Mouse (Mus musculus) heart, adult 18-20 months (tissue): Measurements from ENCODE around the gene Egr2. TPM values are rescaled to one million over a fixed set of nuclear protein-coding genes. Genes with fewer than 3 reads are reported as not detected.
A peak's percentile ranks its signal among the peaks of the same experiment; 100 is the strongest.

Source experiments
- DNase-seq, 2 experiments: peaks; one replicate each; pipeline ENCODE4 v3.0.0; 2021 to 2022; ENCODE audit warnings: mixed read lengths in 1 of 2
- long read RNA-seq, 2 experiments: library from polyadenylated mRNA; stranded (forward); transcript quantifications; one replicate each; pipeline ENCODE4 v2.0.0; 2021
- total RNA-seq, 2 experiments: library from RNA; stranded (reverse); gene quantifications; 2 replicates each; pipeline ENCODE4 v1.2.3; 2021

The Egr2 gene
- total RNA-seq = under 1 TPM; 0.75 to 0.92 TPM
- long read RNA-seq, experiment 1 = 0 reads
- long read RNA-seq, experiment 2 = 0 reads

DNA sequence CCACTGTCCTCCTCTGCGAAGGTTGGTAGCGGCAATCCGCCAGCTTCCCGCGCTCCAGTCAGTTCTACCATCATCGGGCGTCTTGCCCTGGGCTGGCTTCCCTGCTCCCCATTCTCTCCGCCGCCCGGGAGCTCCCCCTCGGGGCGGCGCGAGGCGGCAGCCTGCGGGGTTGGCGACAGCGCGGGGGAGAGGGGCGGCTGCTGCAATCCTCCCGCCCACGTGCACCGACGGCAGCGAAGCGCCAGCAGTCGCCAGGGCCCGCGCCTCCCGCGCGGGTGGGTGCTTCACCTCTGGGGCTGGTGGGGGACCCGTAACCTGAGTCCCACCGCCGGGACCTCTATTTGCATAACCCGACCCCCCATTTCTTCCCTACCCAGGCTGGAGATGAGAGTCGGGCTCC, at the start of gene Egr2:
TSS of gene Egr2 (plus strand) at position 220 of the 400 bp plus-strand sequence.
- peak; percentile 12 to 31 for DNase-seq

DNA sequence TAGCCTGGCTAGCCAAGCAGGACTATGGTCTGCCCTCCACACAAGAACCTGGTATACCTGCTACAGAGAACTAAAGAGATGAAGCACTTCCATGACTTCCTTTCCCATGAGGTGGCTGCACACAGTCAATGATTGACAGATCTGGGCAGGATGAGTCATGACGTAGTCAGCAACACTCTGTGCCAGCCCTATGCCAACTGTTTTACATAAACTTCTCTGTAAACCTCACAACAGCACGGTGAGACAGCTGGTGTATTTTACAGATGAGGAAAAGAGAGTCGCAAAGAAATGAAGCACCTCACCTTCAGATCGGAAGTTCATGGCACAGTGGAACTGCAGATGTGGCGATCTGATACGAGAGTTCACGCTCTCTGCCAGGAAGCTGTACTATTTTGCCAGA, 47.8 kb upstream of the Egr2 start:
- no peak for DNase-seq

DNA sequence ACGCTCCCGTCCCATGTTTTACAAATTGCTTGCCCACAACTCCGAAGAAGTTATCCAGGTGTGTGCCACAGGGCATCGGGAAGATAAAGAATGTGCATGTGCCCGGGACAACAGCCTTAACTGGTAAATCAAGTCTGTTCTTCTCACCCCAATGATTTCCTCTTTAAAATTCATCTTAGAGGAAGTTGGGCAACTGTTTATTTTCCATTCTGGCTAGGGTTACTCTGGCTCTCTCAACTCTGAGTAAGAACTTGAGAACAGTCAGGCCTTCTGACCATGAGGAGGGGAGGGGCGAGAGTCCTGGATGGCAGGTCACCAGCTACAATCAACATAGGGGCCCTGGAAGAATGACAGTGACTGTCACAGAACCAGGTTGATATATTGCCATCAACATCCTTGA, 45.4 kb upstream of the Egr2 start:
- DNase-seq = no peak

DNA sequence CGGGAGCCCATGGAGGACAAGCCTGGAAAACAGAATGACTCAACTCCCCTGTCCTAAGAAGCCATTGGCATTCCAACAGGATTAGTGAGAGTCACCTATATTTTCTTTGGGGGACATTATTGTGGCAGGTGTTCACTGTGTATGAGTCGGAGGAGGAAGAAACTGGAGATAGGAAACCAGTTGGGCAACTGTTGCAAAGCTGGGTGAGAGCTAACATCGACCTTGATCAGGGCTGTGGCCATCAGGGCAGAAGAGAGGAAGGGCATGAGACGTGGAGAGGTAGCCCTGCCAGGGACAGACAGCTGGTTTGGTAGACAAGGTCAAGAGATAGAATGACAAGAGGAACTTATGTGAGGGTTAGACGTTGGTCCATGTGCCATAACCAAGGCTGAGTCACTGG, 44.6 kb upstream of the Egr2 start:
- DNase-seq = no peak

DNA sequence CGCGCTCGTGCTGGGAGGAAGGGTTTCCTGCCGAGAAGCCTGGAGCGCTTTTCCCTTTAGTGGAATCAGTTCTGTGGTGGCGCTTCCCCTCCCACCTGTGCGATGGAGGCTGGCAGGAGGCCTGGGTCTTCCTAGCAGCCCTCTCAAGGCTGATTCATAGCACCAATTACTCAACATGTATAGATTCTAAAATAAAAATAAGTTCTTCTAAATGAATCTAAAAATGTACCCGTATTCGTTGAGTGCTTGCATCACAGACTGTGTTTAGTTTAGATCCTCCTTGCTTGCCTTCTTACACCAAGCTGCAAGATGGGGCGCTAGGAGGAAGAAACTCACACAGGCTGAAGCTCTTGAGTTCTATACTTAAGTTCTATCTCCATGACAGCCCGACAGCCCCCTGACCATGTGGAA, 43.1 kb upstream of the Egr2 start:
- DNase-seq = no peak

DNA sequence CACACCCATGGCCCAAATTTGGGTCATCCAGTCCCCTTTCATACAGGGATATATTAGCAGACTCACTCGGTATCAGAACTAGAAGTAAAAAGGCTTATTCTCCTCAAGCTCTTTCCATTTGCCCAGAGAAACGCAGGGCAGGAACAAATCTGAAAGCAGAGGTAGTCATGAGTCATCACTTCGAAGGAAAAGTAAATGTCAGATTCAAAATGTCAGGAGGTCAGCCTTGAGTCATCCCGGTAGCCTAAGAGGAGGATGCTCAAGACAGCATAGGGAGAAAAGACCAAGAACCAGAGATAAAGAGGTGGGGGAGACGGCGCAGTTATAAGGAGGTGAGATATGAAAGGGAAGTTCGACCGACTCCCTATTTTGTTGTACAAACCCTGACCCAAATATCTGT, 41.7 kb upstream of the Egr2 start:
- DNase-seq = no peak

DNA sequence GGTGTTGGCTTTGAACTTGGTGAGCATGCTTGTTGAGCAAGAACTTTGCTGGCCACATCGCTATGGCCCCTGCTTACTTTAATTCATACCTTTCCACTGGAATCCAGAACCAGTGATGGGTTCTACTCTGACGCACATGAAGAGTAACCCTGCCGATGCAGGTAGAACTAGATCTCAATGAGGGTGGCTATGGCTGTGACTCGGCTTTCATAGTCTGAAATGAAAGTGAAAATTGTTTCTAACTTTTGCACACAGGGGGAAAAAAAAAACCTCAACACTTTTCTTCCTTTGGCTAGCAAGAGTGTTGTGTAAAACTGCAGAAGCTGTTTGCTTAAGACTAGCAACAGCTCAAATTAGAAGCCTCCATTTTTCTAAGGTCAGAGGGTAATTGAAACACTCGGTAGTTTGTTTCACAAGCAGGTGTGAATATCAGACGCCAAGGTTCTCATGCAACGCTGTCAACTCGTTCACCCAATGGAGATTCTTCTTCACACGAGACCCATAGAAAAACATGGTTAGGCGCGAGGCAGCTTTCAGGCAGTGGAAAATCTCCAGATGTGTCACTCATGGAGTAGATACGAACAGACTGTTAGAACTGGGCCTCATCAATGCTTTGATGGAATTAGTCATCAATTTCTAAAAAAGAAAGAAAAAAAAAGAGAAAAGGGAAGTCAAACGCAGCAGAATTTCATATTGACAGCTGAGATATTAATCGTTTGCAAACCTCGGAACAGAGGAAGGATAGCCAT, 38.0 kb upstream of the Egr2 start:
- DNase-seq = no peak

DNA sequence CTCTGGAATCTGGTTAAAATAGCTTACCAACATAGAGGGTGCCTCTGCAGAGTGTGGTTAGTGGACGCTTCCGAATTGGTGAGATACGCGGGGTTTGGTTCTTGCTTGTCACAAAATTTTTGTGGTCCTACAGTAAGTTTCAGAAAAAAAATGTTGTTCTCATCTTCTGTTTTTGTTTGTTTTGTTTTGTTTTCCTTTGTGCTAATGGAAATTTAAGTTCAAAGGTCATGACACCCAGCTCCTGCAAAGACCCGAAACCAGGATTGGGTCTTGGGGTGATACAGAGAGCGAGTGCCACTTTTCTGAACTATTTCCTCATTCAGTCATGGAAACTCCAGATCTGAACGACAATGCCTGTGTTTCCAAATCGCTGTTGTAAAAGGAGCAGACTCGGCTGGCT, 37.3 kb upstream of the Egr2 start:
- no peak for DNase-seq

DNA sequence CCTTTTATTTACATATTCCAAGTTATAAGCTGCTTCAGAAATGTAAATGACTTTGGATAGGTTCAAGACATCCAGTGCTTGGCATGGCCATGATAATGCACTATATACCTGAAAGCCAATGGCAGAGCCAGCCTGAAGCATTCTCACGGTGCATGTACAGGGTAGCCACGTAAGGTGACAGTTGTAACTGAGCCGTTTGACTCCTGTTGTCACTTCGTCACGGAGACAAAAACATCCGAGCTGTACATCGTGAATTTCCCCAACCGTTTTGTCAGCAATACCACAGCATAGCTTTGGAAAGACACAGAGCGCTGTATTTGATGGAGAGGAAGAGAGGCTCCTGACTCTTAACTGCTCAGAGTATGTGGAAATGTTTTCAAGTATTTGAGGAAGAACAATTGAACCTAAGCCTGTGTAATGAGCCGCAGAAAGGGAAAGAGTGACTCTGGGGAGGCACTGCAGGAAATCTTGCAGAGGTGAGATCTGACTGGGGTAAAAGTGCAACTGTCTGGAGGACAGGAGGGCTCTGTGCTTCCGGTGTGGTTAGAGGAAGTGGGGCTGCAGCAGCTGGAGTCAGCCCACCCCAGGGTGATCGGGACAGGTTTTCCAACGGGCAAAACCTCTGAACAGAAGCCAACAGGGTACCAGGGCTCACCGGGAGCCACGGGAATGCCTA, 31.8 kb upstream of the Egr2 start:
- DNase-seq = no peak

DNA sequence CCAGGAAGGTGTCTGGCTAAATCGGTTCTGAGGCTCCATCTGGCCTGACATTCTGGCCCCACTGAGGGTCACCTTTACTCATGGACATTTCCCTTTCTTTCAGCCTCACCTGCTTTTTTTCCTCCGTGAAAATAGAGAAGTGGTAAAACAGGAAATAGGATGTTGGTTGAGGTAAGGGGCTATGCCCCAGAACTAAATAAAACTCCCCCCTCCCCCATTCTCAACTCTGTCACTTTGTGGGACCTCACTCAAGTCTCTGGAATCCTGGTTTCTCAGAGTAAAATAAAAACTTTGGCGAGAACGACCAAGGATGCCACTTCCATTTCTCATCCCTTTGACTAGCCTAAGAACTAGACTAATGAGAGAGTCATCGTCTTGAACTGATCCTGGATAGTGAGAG, 31.2 kb upstream of the Egr2 start:
- DNase-seq = no peak

DNA sequence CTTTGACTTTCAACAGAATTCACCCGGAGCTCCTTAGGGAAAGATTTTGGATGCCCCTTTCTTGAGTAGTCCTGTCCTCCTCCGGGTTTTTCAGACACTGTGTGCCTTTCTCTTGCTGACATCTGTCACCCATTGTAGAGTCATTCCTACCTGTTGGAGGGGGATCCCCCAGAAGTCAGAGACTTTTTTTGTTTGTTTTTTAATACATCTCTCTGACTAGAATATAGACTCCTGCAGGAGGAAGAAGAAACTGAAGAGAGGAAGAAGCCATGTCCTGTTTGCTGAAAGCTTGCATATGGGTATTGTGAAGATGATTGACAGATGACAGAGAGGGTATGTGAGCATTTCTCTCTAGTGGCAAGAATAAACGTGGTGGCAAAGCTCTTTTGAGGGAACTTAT, 30.0 kb upstream of the Egr2 start:
- DNase-seq = no peak

DNA sequence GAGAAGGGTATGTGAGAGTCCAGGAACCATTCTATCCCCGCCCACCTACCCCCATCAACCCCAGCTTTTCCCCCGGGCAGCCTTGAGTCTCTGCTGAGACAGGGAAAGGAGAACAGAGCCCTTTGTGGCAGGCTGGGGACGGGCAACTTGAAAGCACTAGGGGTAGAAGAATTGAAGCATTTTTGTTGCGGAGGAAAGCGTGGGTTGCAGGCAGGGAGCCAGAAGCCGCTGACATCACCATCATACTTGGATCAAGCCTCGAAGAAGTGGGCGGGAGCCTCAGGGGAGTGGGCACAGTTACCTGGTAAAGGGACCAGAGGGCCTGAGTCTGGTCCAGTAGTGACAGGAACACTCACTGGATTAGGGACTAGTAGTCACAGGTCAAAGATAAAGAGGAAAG, 23.1 kb upstream of the Egr2 start:
- DNase-seq = no peak

DNA sequence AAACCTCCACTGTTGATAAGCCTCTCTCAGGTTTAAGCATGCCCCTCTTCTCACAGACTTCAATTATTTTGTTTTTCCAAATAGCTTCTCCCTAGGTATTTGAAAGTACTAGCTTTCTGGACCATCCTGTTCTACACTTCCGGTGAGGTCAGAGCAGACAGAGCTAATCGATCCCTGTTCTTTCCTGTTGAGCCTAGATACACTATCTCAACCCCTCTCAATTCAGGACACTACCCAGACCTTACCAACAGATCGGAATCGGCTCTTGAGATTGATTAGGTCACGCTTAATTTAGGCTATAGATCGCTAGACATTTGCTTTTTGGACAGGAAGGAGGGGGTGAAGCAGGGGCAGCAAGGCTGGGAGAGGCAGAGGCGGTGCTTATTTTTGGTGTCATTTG, 22.4 kb upstream of the Egr2 start:
- DNase-seq = no peak

DNA sequence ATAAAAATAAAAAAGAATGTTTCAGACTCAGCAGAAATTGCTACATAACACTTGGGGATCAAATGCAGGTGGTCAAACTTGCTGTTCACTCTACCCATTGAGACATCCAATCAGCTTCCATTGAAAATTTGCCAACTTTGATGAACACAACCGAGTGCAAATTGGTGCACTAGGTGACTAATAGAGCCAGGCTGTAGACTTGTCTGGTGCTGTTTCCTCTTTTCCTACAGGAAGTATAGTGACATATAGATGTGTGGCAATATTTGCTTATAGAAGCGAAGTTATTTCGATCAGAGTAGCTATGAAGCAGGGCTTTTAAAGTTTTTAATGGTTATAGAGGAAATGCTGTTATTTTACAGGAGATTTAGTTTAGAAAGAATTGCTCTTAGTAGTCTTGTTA, 16.5 kb upstream of the Egr2 start:
- no peak for DNase-seq

DNA sequence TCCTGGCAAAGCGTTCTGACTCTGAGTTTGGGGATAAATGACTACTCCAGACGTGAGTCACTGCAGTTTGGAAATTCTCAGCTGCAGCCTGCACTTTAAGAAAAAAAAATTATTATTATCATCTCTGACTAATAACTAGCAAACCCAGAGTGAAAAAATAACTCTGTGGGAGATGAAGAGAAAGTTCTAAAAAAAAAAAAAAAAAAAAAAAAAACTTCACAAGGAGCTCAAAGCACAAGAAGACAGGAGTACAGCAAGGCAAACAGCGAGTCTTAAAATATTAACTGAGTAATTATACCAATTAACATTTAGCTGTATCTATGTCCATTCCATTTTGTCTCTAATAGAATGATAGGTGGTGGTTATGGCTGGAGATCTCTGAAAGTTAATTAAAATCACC, 11.1 kb upstream of the Egr2 start:
- DNase-seq = no peak

DNA sequence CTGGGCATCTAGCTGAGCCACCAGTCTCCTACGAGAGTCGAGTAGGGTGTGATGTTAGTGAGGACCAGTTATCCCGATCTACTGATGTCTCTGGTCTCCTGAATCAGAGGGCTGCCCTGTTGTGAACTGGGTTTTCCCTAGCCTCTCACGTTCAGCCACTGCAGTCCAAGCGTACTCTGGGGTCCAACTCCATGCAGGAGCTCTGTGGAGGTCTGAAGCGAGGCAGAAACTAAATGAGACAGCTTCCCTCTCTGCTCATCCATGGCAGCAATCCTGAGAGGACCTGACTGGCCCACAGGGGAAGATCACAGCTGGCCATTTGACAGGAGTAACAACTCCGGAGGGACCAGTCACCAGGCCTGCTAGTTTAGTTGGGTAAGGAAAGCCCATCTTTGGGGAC, 10.6 kb upstream of the Egr2 start:
- no peak for DNase-seq

DNA sequence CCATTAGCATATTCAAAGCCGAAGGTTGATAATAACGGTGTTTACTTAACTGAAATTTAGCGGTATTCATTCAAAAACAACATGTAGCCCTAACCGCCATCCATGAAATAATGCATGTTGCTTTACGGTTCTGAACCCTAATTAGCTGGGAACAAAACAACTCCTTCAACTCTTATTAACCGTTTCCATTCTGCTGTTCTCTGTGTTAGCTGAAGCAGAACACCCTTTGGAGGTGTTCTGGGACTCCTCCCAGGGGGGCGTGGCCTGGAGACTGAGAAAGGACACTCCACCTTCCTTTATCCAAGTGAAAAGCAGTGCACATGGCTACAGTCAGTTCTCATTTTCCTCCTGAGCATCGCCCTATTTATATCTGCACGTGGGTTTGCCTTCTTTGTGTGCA, 8.8 kb upstream of the Egr2 start:
- DNase-seq = no peak

DNA sequence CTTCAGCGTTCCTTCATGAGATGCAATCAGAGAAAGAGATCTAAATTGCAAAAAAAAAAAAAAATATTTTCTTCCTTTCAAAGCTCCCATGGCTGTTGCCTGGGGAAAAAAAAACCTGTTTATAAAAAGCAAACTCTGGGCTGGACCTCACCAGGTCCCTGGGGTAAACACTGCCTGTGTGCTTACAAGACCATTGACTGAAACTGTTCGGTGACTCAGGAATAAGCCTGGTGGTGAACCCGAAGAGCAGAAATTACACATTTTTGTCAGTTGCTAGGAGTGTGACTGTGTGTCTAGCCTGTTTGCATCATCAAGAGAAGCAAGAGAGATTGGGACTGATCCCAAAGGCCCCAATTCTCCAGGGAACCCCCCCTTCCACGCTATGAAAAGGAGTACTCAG, 5.5 kb upstream of the Egr2 start:
- no peak for DNase-seq

DNA sequence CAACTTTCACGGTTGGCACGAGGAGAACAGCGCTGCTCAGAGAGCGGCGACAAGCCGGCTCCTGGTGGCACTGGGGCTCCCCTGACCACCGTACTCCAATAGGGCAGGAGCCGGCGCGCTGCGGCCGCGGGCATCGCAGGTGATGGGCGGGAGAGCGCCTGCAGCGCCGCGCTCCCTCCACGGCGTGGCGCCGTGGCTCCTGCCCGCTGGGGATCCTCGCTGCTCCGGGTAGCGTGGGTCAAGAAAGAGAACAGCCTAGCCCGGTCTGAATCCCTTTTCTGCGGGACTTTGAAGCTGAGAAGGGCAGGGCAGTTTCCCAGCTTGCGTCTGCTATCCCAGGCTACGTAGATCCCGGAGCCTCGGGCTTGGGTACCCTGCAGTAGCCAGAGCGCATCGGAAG, 697 bp downstream of the Egr2 start:
- DNase-seq = peak; percentile 82 to 83

DNA sequence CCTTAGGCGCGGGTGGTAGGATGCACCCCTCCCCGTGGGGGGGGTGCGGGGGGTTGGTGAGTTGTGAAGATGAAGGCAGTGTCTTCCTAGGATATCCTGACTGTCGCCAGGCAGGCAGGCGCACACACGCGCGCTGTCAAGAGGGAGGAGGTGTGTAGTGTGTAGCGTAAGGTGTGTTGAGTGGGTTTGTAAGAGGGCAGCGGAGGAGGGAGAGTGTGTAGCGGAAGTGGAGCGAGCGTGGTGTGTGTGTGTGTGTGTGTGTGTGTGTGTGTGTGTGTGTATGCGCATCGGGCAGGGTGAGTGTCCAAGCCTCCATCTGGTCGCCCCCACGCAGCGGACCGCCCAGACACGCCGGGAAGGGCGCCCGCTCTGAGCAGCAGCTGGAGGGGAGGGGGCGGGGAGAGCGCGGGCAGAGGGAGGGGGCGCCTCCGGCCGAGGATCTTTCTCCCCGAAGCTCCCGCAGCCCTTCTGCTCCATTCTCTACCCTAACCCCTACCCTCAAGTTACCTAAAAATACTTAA, 1.4 kb downstream of the Egr2 start:
- DNase-seq = peak; percentile 57 to 61

DNA sequence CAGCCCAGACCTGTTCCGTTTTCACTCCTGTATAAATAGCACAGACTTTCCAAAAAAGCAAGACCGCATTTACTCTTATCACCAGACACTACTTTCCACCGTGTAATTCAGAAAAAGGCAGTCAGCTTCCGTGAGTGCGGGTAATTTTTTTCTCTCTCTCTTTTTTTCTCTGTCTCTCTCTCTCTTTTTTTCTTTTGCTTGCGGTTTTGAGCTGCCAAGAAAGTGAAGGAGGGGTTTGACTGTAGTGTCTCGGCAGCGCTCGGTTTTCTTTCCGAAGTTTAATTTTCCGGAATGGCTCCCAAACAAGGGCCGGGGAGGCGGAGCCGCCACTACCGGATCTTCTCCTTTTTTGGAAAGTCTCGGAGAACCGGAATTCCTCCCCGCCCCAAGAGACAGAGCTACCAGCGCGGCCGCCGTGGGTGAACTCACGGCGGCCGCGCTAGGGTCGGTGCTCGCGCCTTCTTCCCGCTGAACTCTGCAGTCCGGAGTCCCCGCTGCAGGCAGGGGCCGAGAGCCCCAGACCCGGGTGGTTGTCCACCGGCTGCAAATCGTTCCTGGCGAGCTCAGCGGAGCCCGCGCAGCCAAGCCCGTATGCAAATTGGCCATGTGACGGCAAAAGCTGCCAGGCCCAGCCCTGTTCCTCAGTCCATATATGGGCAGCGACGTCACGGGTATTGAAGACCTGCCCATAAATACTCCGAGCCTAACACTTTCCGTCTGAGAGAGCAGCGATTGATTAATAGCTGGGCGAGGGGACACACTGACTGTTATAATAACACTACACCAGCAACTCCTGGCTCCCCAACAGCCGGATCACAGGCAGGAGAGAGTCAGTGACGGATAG, 2.1 kb downstream of the Egr2 start:
- DNase-seq = peak; percentile 95 to 96

DNA sequence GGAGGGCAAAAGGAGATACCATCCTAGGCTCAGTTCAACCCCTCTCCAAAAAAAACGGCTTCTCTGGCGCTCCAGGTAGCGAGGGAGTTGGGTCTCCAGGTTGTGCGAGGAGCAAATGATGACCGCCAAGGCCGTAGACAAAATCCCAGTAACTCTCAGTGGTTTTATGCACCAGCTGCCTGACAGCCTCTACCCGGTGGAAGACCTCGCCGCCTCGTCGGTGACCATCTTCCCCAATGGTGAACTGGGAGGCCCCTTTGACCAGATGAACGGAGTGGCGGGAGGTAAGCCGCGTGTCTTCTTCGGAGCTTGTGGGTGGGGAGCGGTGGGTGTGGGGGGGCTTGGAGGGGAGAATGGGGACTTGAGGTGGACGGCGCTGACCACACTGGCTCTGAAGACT, 2.8 kb downstream of the Egr2 start:
- DNase-seq = peak in 1 of 2 experiments; percentile 42
